Comparison of ENCODE assay signal across 9 mouse cellular contexts in genomic region chr6:124779984-124780416, GRCm38 (mm10). TPM values are rescaled to one million over a fixed set of nuclear protein-coding genes. Genes with fewer than 3 reads are reported as not detected.
DNase-seq lines count a peak whose midpoint lies in the region; ATAC-seq and TF ChIP-seq lines count a peak whose summit lies in the region.
"Had no signal": no experiment of that assay in that cellular context is flagged by ENCODE, and none has a peak within 500 bp of the region (broad histone marks: within the 10 kb centered on the region; RNA-seq: fewer than 3 reads in every experiment).

No protein-coding gene starts in this region.

- WGBS in kidney, adult 2 months = 11% methylated on average over 10 of the region's 10 CpGs
- WGBS in embryonic facial prominence, embryonic 12.5 days = 5% methylated on average over 10 of the region's 10 CpGs
- WGBS in kidney, postnatal 0 days = 2% methylated on average over 10 of the region's 10 CpGs

- H3K4me2 ChIP-seq in embryonic facial prominence, embryonic 12.5 days (replicated peaks) = peak overlapping the region; percentile 70
- H3K4me2 ChIP-seq in kidney, postnatal 0 days (ENCODE audit: low read length) = peak overlapping the region; percentile 60
- peak overlapping the region; percentile 56 for H3K4me2 ChIP-seq in myocyte (ENCODE audit: low read depth)

- no peak for TF ChIP-seq CTCF in kidney, adult 2 months (conservative IDR thresholded peaks at IDR 0.05; ENCODE audit: insufficient read depth, insufficient read length, low read depth, low read length)
- peak; percentile 30; the same call in 1 of the 2 replicates for TF ChIP-seq CTCF in kidney, postnatal 0 days (IDR thresholded peaks at IDR 0.05; ENCODE audit: low read depth)

- no peaks in the 10 kb centered on the region; the same call in 1 of the 2 replicates for H3K4me1 ChIP-seq in kidney, adult 2 months (ENCODE audit: control insufficient read depth, insufficient read depth, low read length)
- peaks cover 11% of the 10 kb centered on the region; the same call in 1 of the 2 replicates for H3K4me1 ChIP-seq in embryonic facial prominence, embryonic 12.5 days
- H3K4me1 ChIP-seq in kidney, postnatal 0 days (replicated peaks; ENCODE audit: insufficient read depth, low read length) = no peaks in the 10 kb centered on the region

- no peak for ATAC-seq in embryonic facial prominence, embryonic 12.5 days (ENCODE audit: insufficient number of reproducible peaks, insufficient read depth, low FRiP score, low TSS enrichment)
- no peak for ATAC-seq in kidney, postnatal 0 days (replicated peaks; ENCODE audit: low FRiP score, low read depth)

- no peak overlapping the region for H3ac ChIP-seq in myocyte (ENCODE audit: control insufficient read depth, insufficient read length)

- no peaks in the 10 kb centered on the region for H3K79me2 ChIP-seq in myocyte (ENCODE audit: control insufficient read depth, insufficient read depth)

- no peaks in the 10 kb centered on the region for H3K27me3 ChIP-seq in kidney, adult 2 months (replicated peaks; ENCODE audit: control insufficient read depth, insufficient read depth, low read length)
- peaks cover 5% of the 10 kb centered on the region for H3K27me3 ChIP-seq in embryonic facial prominence, embryonic 12.5 days
- no peaks in the 10 kb centered on the region for H3K27me3 ChIP-seq in kidney, postnatal 0 days (ENCODE audit: insufficient read depth, low read length)
- no peaks in the 10 kb centered on the region for H3K27me3 ChIP-seq in myocyte (ENCODE audit: control insufficient read depth, insufficient read depth, insufficient read length)

- no peak overlapping the region for H3K27ac ChIP-seq in kidney, adult 2 months (ENCODE audit: insufficient read depth, low read depth, low read length)
- no peak overlapping the region for H3K27ac ChIP-seq in embryonic facial prominence, embryonic 12.5 days
- no peak overlapping the region for H3K27ac ChIP-seq in kidney, postnatal 0 days

- H3K9ac ChIP-seq in embryonic facial prominence, embryonic 12.5 days = peak overlapping the region; percentile 2; the same call in 1 of the 2 replicates
- no peak overlapping the region for H3K9ac ChIP-seq in kidney, postnatal 0 days (ENCODE audit: low read depth, low read length)

- no peak for TF ChIP-seq POLR2A in kidney, adult 2 months (IDR thresholded peaks at IDR 0.05; ENCODE audit: low read depth, low read length)
- no peak for TF ChIP-seq POLR2A in myocyte (IDR thresholded peaks at IDR 0.05; ENCODE audit: insufficient read length, low read depth)

- intact Hi-C loops in left cerebral cortex, postnatal 10 days (cut with DNase I) = no loop called here

- H3K36me3 ChIP-seq in kidney, adult 2 months (ENCODE audit: control insufficient read depth, insufficient read depth, low read length) = no peaks in the 10 kb centered on the region
- H3K36me3 ChIP-seq in embryonic facial prominence, embryonic 12.5 days = no peaks in the 10 kb centered on the region
- H3K36me3 ChIP-seq in kidney, postnatal 0 days (ENCODE audit: insufficient read depth, low read length) = no peaks in the 10 kb centered on the region
- no peaks in the 10 kb centered on the region for H3K36me3 ChIP-seq in myocyte (ENCODE audit: control insufficient read depth, insufficient read depth)

- no peaks in the 10 kb centered on the region for H3K9me3 ChIP-seq in embryonic facial prominence, embryonic 12.5 days
- H3K9me3 ChIP-seq in kidney, postnatal 0 days (replicated peaks; ENCODE audit: low read length) = no peaks in the 10 kb centered on the region

- H3K4me3 ChIP-seq in kidney, adult 2 months (ENCODE audit: insufficient read depth, low read depth, low read length) = peak overlapping the region; percentile 54
- peak overlapping the region; percentile 37 for H3K4me3 ChIP-seq in embryonic facial prominence, embryonic 12.5 days
- peak overlapping the region; percentile 26 for H3K4me3 ChIP-seq in kidney, postnatal 0 days (replicated peaks; ENCODE audit: low read depth, low read length)
- no peak overlapping the region for H3K4me3 ChIP-seq in myocyte

- no peak for DNase-seq in kidney, adult 2 months
- no peak for DNase-seq in kidney, postnatal 14 days
- peak; percentile 87 for DNase-seq in kidney, postnatal 0 days (ENCODE audit: low spot score)
- no peak for DNase-seq in left cerebral cortex, postnatal 10 days (ENCODE audit: extremely low spot score in 1 of 2, low spot score in 2 of 2)
- no peak for DNase-seq in right cerebral cortex, adult 2 months (ENCODE audit: low spot score in 2 of 2)
- DNase-seq in layer of hippocampus, postnatal 14 days (ENCODE audit: low spot score in 2 of 2) = no peak

TF ChIP-seq in myocyte, 11 proteins besides CTCF, POLR2A, EP300 and RAD21:
- TF ChIP-seq MYOD1 (IDR thresholded peaks at IDR 0.05; ENCODE audit: control insufficient read depth in 1 of 3, insufficient read length in 2 of 3, low read depth in 2 of 3) (no peak), CEBPB (IDR thresholded peaks at IDR 0.05; ENCODE audit: insufficient read depth, poor library complexity, severe bottlenecking) (no peak), REST (IDR thresholded peaks at IDR 0.05; ENCODE audit: insufficient read depth, insufficient read length) (no peak), POLR2AphosphoS2 (IDR thresholded peaks at IDR 0.05; ENCODE audit: insufficient read length, low read depth) (no peak), SRF (IDR thresholded peaks at IDR 0.05; ENCODE audit: control insufficient read depth, insufficient read length, low read depth) (no peak), MAX (IDR thresholded peaks at IDR 0.05; ENCODE audit: low read depth) (no peak), TCF3 (IDR thresholded peaks at IDR 0.05; ENCODE audit: insufficient read length, low read depth) (no peak), MYOG (IDR thresholded peaks at IDR 0.05; ENCODE audit: control insufficient read depth in 1 of 3, insufficient read depth in 1 of 3, insufficient read length in 2 of 3, low read depth in 2 of 3) (no peak), E2F4 (IDR thresholded peaks at IDR 0.05; ENCODE audit: insufficient read depth) (no peak), TCF12 (IDR thresholded peaks at IDR 0.05; ENCODE audit: insufficient read depth, poor library complexity, severe bottlenecking) (no peak), USF1 (IDR thresholded peaks at IDR 0.05; ENCODE audit: low read depth) (no peak)

RNA-seq across cellular contexts. Expression of gene Lrrc23, which starts 0.5 kb away (rescaled TPM):
- 0.41 and 0.66 TPM in 2 replicates for polyA plus RNA-seq in kidney, adult 2 months (2012; rRNA removed)
- 0.59 and 1.0 TPM in 2 replicates for polyA plus RNA-seq in embryonic facial prominence, embryonic 12.5 days (2016; fragmentation: Nextera tagmentation; extraction: Ambion mirVana)
- 0.43 and 0.59 TPM in 2 replicates for polyA plus RNA-seq in kidney, postnatal 0 days (2015; fragmentation: Nextera tagmentation; extraction: Ambion mirVana)
- 0.13 TPM for polyA plus RNA-seq in myocyte (2012; fragmentation: generic; extraction: Trizol)
- under 1 TPM; 0.41 to 0.77 TPM for total RNA-seq in left cerebral cortex, postnatal 10 days (2021)
- 1 to 10 TPM; 1.6 to 3.4 TPM for total RNA-seq in layer of hippocampus, postnatal 14 days (2021)

RNA-seq across cellular contexts. Expression of gene Eno2, which starts 10.5 kb away (rescaled TPM):
- 2.6 and 3.2 TPM in 2 replicates for polyA plus RNA-seq in kidney, adult 2 months (2012; rRNA removed)
- 9.7 and 10.2 TPM in 2 replicates for polyA plus RNA-seq in embryonic facial prominence, embryonic 12.5 days (2016; fragmentation: Nextera tagmentation; extraction: Ambion mirVana)
- 7.6 TPM in 2 replicates for polyA plus RNA-seq in kidney, postnatal 0 days (2015; fragmentation: Nextera tagmentation; extraction: Ambion mirVana)
- polyA plus RNA-seq in myocyte (2012; fragmentation: generic; extraction: Trizol) = 19.5 TPM
- 100 to 1,000 TPM; 466 to 486 TPM for total RNA-seq in left cerebral cortex, postnatal 10 days (2021)
- 100 to 1,000 TPM; 667 to 671 TPM for total RNA-seq in layer of hippocampus, postnatal 14 days (2021)

RNA-seq across cellular contexts. Expression of gene Atn1, which starts 23.7 kb away (rescaled TPM):
- 49.1 and 65.4 TPM in 2 replicates for polyA plus RNA-seq in kidney, adult 2 months (2012; rRNA removed)
- polyA plus RNA-seq in embryonic facial prominence, embryonic 12.5 days (2016; fragmentation: Nextera tagmentation; extraction: Ambion mirVana) = 20.1 and 20.5 TPM in 2 replicates
- 13.0 and 13.7 TPM in 2 replicates for polyA plus RNA-seq in kidney, postnatal 0 days (2015; fragmentation: Nextera tagmentation; extraction: Ambion mirVana)
- 39.4 TPM for polyA plus RNA-seq in myocyte (2012; fragmentation: generic; extraction: Trizol)
- 100 to 1,000 TPM; 156 to 158 TPM for total RNA-seq in left cerebral cortex, postnatal 10 days (2021)
- total RNA-seq in layer of hippocampus, postnatal 14 days (2021) = 100 to 1,000 TPM; 147 to 149 TPM

RNA-seq across cellular contexts. Expression of gene Gm45234, which starts 24.2 kb away (rescaled TPM):
- not detected in 2 replicates for polyA plus RNA-seq in kidney, adult 2 months (2012; rRNA removed)
- not detected in 2 replicates for polyA plus RNA-seq in embryonic facial prominence, embryonic 12.5 days (2016; fragmentation: Nextera tagmentation; extraction: Ambion mirVana)
- polyA plus RNA-seq in kidney, postnatal 0 days (2015; fragmentation: Nextera tagmentation; extraction: Ambion mirVana) = not detected in 2 replicates
- not detected for polyA plus RNA-seq in myocyte (2012; fragmentation: generic; extraction: Trizol)
- total RNA-seq in left cerebral cortex, postnatal 10 days (2021) = not detected
- total RNA-seq in layer of hippocampus, postnatal 14 days (2021) = 1 to 10 TPM in 1 of 2 experiments, not detected in 1; 1.3 TPM
- polyA plus RNA-seq: gonadal fat pad, adult 2 months had no signal

RNA-seq across cellular contexts. Expression of gene Spsb2, which starts 28.5 kb away (rescaled TPM):
- polyA plus RNA-seq in kidney, adult 2 months (2012; rRNA removed) = 33.7 and 36.7 TPM in 2 replicates
- 7.8 and 10.5 TPM in 2 replicates for polyA plus RNA-seq in embryonic facial prominence, embryonic 12.5 days (2016; fragmentation: Nextera tagmentation; extraction: Ambion mirVana)
- 26.1 and 27.4 TPM in 2 replicates for polyA plus RNA-seq in kidney, postnatal 0 days (2015; fragmentation: Nextera tagmentation; extraction: Ambion mirVana)
- 41.2 TPM for polyA plus RNA-seq in myocyte (2012; fragmentation: generic; extraction: Trizol)
- total RNA-seq in left cerebral cortex, postnatal 10 days (2021) = 1 to 10 TPM; 4.4 to 5.3 TPM
- 1 to 10 TPM; 5.7 to 6.7 TPM for total RNA-seq in layer of hippocampus, postnatal 14 days (2021)
